Mouse (Mus musculus) liver, adult 2 months (tissue): ENCODE measurements around the gene Tmem198.

Experiments used
- CTCF ChIP-seq: fragments of 200-500 bp; IDR thresholded peaks from 2 replicates; pipeline ENCODE4 v1.5.1; 2011; ENCODE audit warnings: low read depth, low read length, control low read depth
- POLR2A ChIP-seq: fragments of 200-500 bp; IDR thresholded peaks from 2 replicates; pipeline ENCODE4 v1.6.1; 2011; ENCODE audit warnings: low read length, control low read depth; ENCODE audit not compliant: insufficient read depth; ENCODE audit errors: extremely low read depth

DNA sequence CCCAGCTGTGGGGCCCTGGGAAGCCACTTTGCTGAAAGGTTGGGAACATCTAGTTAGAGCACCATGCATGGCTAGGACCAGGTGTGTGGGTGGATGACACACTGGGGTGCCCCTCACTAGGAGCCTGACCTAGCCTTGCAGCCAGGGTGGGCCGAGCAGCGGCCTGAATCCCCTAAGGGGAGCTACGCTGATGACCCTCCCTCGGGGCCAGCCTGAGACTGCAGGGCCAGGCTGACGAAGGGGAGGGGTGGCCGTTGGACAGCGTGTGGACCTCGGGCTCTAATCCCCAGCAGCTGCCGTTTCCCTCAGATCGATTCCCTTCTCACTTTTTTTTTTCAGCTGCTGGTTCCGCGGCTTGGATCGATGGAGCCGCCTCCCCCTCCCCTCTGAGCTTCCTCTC, 30.4 kb upstream of the Tmem198 start:
- TF ChIP-seq POLR2A (no peak), CTCF (no peak)
